Mouse (Mus musculus): ENCODE results near the gene Tfip11.

- no peak for TF ChIP-seq CTCF (IDR thresholded peaks at IDR 0.05; ENCODE audit: control insufficient read depth, insufficient read depth, insufficient replicate concordance, low read depth, low read length)
- TF ChIP-seq POLR2A (IDR thresholded peaks at IDR 0.05; ENCODE audit: control insufficient read depth, low read depth, low read length), result no peak
Measured at GRCm38 (mm10) chr5:112305842-112306241, 20.3 kb upstream of the Tfip11 start.
